Mouse (Mus musculus) hindlimb bud, embryonic 11.5 days (tissue): Measurements from ENCODE around the gene Gsap.
"Not testable (repeated sequence)": the region's sequence is repeated elsewhere in the genome, so short reads cannot be mapped to it uniquely, and the experiment has no call there.

Experiments used
- DNase-seq: peaks from one replicate; pipeline ENCODE4 v3.0.0-alpha.2; 2012; ENCODE audit warnings: low read depth, low spot score; ENCODE audit errors: extremely low spot score

Gene Gsap

GRCm38 (mm10) chr5:21185764-21186685 is at the start of gene Gsap:
Gene Gsap (plus strand): TSS chr5:21186255.
- DNase-seq, result no peak

DNA sequence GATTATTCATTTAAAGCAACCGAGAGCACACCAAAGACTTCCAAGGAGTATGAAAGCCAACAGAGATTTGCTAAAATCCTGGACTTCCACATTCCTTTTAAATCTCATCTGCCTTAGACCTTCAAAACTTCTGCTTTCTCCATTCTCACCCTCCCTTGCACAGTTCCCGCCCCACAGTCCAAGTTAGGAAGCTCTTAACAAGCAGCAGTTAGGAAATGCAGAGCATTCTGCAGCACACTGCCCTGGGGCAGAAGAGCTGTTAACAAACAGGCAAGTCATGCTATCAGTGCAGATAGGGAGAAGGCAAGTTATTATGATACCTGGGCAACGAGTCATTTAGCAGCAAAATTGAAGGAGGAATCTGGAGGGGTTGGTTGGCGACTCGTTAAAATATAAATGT is 49.5 kb upstream of the Gsap start:
- DNase-seq, result no peak

DNA sequence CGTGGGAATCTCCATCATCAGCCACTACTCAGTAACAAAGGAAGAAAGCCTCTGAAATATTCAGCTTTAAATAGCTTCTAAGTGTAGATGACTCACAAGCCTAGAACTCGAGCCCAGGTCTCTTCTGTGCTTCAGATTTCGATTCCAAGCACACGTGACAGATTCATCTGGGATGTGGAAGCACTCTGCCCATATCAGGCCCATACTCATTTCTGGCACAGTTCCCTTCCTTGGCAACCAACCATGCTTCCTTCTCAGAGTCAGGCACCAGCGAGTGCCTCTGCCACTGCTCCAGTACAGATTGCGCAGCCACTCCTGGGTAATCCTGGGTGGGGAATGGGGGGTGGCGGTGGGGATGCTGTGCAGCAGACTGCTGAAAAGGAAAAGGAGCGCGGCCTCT is 46.5 kb upstream of the Gsap start:
- no peak for DNase-seq

GRCm38 (mm10) chr5:21141133-21141551 is 44.9 kb upstream of the Gsap start:
- DNase-seq, result not testable (repeated sequence)

DNA sequence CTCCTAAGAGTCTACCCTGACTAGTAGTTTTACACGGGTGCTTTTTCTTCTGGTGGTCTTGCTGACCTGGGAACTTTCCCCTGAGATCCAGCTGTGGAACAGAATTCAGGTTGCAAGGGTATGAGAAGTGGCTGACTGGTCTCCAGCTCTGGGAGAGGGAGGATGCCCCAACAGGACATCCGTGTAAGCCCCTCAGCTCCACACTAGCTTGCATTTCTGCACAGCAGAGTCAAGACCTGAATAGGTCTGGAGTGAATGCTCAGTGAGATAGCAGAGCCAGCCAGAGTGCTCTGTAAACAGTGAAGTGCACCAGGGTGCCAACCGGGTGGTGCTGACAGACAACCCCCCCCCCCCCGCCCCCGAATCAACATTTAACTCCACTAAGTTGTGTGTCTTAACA is 44.4 kb upstream of the Gsap start:
- DNase-seq, result no peak

- DNase-seq, result no peak
These were observed 43.0 kb upstream of the Gsap start for GRCm38 (mm10) chr5:21143032-21143431.

GRCm38 (mm10) chr5:21144506-21145169 is 41.4 kb upstream of the Gsap start:
- DNase-seq, result no peak

DNA sequence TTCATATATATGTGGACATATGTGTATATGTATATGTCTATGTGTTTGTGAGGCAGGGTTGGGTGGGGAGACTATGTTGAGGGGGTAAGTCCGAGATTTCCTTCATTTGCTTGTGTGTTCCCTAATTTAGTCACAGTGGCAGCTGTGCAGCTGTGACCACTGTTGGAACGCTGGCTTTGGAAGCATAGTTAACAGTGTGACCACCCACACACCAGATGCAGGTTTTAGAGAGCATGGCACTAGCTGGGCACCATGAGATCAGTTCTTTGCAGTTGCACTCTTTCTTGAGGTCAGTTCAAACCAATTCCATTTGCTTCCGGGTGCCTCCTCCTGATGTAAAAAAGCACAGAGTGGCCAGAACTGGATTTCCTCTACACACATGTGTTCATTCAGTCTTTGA is 37.7 kb upstream of the Gsap start:
- DNase-seq, result no peak

DNA sequence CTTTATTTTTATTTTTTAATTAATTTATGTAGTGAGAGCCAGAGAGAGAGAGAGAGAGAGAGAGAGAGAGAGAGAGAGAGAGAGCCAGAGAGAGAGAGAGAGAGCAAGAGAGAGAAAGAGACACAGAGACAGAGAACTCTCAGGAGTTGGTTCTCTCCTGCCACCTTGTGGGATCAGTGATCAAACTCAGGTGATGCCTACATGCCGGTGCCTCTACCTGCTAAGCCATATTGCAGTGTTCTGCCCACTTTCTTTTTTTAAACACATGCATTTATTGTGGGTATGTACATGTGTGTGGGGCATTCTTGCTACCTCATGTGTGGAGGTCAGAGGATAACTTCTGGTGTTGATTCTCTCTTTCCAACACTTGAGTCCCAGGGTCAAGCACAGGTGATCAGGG is 32.4 kb upstream of the Gsap start:
- DNase-seq, result no peak

DNA sequence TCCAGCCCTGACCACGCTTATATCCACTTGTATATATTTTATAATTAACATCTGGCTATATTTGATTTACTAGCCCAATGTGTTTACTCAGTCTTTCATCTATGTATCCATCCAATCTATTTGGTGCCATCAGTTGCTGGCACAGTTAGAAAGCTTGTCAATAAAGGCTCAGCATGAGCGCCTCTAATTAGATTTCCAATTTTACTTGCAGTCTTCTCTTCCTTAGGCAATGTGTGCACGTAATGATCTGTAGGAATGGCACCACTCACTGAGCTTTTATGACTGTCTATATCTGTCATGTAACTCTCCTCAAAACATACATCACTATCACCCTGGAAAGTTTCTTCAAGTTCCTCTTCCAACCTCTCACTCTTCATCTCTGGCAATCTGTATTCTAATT is 29.3 kb upstream of the Gsap start:
- DNase-seq, result no peak

- no peak for DNase-seq
These were observed 26.5 kb upstream of the Gsap start for GRCm38 (mm10) chr5:21159536-21159935.

- DNase-seq, result no peak
These were observed 25.3 kb upstream of the Gsap start for GRCm38 (mm10) chr5:21160781-21161180.

- no peak for DNase-seq
These were observed 22.6 kb upstream of the Gsap start for GRCm38 (mm10) chr5:21163421-21163820.

- DNase-seq, result no peak
These were observed 17.2 kb upstream of the Gsap start for GRCm38 (mm10) chr5:21168689-21169345.

DNA sequence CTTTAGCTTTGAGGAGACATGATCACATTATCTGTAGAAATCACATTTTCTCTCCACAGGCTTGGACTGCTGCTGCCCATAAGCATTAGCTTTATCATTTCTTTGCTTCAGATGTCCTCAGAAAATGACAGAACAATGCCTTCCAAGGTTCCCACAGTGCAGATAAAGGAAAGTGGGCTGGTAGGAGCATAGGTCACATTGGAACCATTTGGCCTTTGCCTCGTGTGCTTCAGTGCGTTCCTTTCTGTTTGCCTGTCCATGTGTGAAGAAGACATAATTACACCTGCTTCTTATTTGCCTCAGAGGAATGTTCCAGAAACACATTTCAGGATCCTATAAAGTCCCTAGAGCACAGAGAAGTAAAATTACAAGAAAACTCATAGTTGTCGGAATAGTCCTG is 16.7 kb upstream of the Gsap start:
- no peak for DNase-seq

GRCm38 (mm10) chr5:21169877-21170276 is 16.2 kb upstream of the Gsap start:
- no peak for DNase-seq

DNA sequence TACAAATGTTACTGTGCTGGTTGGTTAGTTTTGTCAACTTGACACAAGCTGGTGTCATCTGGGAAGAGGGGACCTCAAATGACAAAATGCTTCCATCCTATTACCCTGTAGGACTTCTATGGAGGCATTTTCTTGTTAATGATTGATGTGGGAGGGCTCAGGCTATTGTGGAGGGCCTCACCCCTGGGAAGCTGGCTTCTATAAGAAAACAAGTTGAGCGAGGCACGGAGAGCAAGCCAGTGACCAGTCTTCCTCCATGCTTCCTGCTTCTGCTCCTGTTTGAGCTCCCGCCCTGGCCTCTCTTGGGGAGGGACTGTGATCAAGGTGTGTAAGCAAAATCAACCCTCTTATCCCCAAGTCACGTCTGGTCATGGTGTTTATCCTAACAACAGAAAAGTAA is 15.6 kb upstream of the Gsap start:
- DNase-seq, result no peak

DNA sequence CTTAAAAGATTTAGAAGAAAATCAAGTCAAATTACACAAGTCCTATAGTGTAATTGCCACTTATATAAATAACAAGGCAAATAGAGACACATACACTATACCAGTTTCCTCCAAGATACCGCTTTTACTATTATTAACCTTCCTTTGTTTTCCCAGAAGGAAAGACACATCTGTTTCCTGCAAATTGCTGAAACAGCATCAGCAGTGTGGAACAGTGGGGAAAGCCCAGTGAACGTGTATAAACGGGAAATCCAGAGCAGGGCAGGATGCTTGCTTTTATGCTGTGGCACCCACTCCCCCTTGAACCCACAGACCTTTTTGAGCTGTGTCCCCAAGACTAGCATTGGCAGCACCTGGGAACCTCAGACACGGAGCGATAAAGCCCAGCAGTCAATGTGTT is 15.2 kb upstream of the Gsap start:
- DNase-seq, result no peak

DNA sequence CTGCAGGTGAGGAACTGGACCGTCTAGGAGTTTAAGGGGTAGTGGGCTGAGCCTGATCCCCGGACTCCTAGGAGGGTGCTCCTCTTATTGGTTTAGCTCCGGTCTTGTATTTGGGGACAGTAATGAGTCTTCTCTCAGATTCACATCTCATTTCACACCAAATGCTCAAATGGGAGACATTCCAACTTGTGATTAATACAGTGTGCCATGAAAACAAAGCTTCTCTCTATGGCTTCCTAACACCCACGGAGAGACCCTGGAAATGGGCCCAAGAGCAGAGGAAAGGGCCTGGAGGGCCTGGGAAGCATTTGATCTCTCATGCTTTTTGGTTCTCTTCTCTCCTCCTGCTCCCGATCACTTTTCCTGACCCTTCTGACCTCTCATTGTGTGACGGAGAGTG is 14.7 kb upstream of the Gsap start:
- no peak for DNase-seq

GRCm38 (mm10) chr5:21172316-21172715 is 13.7 kb upstream of the Gsap start:
- no peak for DNase-seq

DNA sequence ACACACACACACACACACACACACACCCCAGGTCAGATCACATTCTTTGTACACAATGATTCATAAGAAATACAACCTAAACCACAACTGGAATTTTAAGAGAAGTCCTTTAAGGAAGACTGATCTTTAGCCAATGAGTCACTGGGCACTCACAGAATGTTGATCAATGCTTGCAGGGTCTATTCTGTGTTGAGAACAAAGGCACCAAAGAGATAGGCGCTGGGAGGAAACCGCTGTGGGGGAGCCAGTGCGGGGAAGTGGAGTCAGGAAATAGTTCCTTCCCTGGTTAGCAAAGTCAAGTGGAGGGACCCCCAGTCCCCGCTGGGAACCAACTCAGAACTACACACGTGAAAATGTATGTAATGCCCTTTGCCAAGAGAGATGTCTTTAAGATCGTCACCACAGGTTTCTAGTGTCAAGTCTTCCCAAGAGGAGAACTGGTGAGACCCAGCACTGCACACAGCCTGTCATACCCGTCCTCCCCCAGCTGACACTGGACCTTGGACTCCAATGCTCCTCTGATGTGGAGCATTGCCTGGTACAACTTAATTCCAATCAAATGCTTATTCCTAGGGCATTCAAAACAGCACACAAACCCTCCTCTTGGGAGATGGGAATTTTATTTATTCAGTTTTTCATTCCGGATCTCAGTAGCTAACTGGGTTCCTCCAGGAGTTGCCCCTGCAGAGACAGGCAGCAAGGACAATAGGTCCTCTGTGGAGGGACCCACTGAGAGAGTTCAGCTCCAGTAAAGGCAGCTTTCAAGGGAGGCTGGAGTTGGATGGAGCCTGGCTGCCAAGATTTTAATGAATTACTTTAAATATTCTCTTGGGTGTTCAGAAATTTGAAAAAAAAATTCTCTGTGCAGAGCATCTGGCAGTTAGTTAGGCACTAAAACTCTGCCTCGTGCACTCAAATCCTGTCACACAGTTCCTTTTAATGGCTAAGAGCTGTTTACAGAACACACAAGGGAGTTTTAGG is 10.6 kb upstream of the Gsap start:
- no peak for DNase-seq
